Mouse (Mus musculus) stomach, embryonic 15.5 days (tissue): ENCODE measurements at regions not wholly inside any gene's neighbourhood (a gene's known extent, or its start where the extent isn't known, plus 50 kb on each side); places are given as distances from the start of the nearest gene placed in this dataset.

Experiments
- ATAC-seq: fragments of 200-750 bp; cut with Nextera tagmentation; 2 replicates; pipeline ENCODE4 v1.8.0; 2017; ENCODE audit warnings: low read depth, moderate number of reproducible peaks, moderate TSS enrichment; ENCODE audit not compliant: insufficient read depth, low FRiP score
- H3K27ac ChIP-seq: fragments of 300-500 bp; sonication (generic); 2 replicates; pipeline ENCODE4 v1.5.1; 2015; ENCODE audit warnings: mild to moderate bottlenecking, inconsistent platforms
- H3K27me3 ChIP-seq: fragments of 300-500 bp; sonication (generic); replicated peaks from 2 replicates; pipeline ENCODE4 v1.6.1; 2015; ENCODE audit warnings: inconsistent platforms
- H3K36me3 ChIP-seq: fragments of 300-500 bp; sonication (generic); 2 replicates; pipeline ENCODE4 v1.6.1; 2015; ENCODE audit warnings: inconsistent platforms
- H3K4me1 ChIP-seq: fragments of 300-500 bp; sonication (generic); 2 replicates; pipeline ENCODE4 v1.6.1; 2015; ENCODE audit warnings: inconsistent platforms
- H3K4me2 ChIP-seq: fragments of 300-500 bp; sonication (generic); 2 replicates; pipeline ENCODE4 v1.6.1; 2015; ENCODE audit warnings: mild to moderate bottlenecking, inconsistent platforms
- H3K4me3 ChIP-seq: fragments of 300-500 bp; sonication (generic); replicated peaks from 2 replicates; pipeline ENCODE4 v1.5.1; 2015; ENCODE audit warnings: inconsistent platforms
- H3K9ac ChIP-seq: fragments of 300-500 bp; sonication (generic); 2 replicates; pipeline ENCODE4 v1.6.1; 2015; ENCODE audit warnings: inconsistent platforms
- H3K9me3 ChIP-seq: fragments of 300-500 bp; sonication (generic); 2 replicates; pipeline ENCODE4 v1.6.1; 2016; ENCODE audit warnings: inconsistent platforms
- WGBS: fragments of 180-500 bp; shearing (Covaris S2); methylation state at CpG from one replicate; pipeline ENCODE4 v1.1.7; 2015; 5-methylcytosine and 5-hydroxymethylcytosine counted together

DNA sequence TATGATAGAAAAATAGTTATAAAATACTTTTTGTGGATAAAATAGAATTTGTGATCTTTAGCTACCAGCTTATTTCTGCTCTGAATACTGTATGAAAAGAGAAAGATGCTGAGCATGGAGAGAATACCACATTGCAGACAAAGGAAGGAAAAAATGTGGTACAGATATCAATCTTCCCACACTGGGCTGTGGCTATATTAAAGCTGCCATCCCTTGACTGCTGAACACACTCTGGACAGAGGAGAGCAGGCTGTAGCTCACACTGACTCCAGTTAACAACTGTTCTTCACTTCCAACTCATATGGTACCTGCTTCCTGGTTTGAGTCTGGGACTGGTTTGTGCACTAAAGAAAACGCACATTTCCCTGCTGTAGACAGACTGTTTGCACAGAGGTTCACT, 76.7 kb upstream of the Try4 start:
- Histone ChIP-seq H3K4me1 (no peaks in the 10 kb centered on the region), H3K27me3 (no peaks in the 10 kb centered on the region), H3K9ac (no peak overlapping the region), H3K27ac (no peak overlapping the region), H3K36me3 (no peaks in the 10 kb centered on the region), H3K9me3 (no peaks in the 10 kb centered on the region), H3K4me3 (no peak overlapping the region), H3K4me2 (no peak overlapping the region)
- no peak for ATAC-seq
- WGBS, result 56% methylated on average over 1 of the region's 1 CpGs

DNA sequence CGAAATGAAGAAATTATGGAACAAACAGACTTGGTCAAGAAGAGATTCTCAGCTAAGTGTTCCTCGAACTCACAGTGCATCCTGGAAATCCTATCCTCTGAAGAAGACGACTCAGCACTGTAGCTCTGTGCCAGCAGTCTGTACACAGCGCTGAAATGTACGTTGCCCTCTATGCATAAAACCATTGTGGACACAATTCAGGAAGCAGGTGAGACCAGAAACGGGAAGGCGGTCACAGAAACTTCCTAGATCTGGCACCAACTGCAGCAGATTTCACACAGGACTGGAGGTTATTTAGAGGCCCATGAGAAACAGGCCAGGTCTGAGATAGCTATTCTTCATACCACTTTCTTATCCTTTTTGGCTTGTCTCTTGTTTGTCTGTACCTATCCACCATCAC, 83.7 kb upstream of the Try4 start:
- Histone ChIP-seq H3K4me3 (no peak overlapping the region), H3K4me1 (no peaks in the 10 kb centered on the region), H3K9me3 (no peaks in the 10 kb centered on the region), H3K27me3 (no peaks in the 10 kb centered on the region), H3K27ac (no peak overlapping the region), H3K9ac (no peak overlapping the region), H3K36me3 (no peaks in the 10 kb centered on the region), H3K4me2 (no peak overlapping the region)
- 78% methylated on average over 7 of the region's 7 CpGs for WGBS
- ATAC-seq, result no peak

DNA sequence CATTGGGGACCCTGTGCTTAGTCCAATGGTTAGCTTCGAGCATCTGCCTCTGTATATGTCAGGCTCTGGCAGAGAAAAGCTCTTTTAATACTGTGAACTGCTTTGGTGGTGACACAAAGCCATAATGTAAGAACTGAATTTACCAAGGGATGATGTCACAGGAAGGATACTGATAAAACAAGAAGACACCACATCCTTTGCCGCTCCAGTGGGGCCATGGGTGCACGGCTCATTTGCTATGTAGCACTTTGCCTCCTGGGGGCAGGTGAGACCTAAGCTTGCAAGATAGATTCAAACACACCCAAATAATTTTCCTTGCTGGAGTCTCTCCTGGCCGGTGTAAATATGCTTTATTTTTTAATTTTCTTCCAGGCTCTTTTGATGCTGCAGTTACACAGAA, 86.2 kb upstream of the Try4 start:
- WGBS, result 84% methylated on average over 4 of the region's 4 CpGs
- ATAC-seq, result no peak
- H3K27ac ChIP-seq, result no peak overlapping the region

DNA sequence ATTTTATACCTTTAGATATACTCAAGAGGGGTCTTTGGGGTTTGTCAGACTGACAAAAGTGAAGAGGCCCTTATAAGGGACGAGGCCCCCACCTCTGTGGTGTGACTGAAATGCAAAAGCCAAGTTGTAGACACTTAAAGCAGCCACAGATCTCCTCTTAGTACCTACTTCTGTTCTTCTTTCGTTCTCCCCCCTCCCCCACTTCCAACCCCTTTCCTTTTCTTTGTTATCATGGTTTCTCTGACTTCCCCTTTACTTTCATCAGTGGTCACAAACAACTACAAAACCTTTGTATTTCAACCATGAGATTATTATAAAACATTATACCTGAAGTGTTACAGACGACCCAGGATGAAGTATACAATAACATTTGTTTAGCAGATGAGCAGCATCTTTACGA, 96.2 kb upstream of the Try4 start:
- no peaks in the 10 kb centered on the region for H3K27me3 ChIP-seq
- no peak for ATAC-seq
- WGBS, result 62% methylated on average over 4 of the region's 4 CpGs

More for the DNA sequence above, 86.2 kb upstream of the Try4 start:
- Histone ChIP-seq H3K9ac (no peak overlapping the region), H3K36me3 (no peaks in the 10 kb centered on the region), H3K9me3 (no peaks in the 10 kb centered on the region), H3K27me3 (no peaks in the 10 kb centered on the region), H3K4me2 (no peak overlapping the region), H3K4me1 (no peaks in the 10 kb centered on the region), H3K4me3 (no peak overlapping the region)

DNA sequence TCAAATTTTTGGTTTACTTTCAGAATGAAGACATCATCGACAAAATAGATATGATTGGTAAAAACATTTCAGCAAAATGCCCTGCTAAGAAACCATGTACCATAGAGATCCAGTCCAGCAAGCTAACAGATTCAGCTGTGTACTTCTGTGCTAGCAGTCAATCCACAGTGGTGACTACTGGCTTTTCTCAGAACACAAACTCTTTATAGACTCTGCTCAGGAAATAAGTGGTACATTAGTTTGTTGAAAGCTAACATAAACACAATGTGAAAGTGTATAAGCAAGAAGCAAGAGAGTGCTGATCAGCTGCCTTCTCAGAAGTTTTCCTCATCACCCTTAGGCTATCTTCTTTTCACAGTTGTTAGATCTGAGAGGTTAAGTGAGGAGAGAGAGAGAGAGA, 99.2 kb upstream of the Try4 start:
- no peaks in the 10 kb centered on the region for H3K27me3 ChIP-seq
- H3K27ac ChIP-seq, result no peak overlapping the region
- ATAC-seq, result no peak
- no peak overlapping the region for H3K4me3 ChIP-seq
- no peaks in the 10 kb centered on the region for H3K36me3 ChIP-seq
- H3K4me2 ChIP-seq, result no peak overlapping the region
- no peak overlapping the region for H3K9ac ChIP-seq
- no peaks in the 10 kb centered on the region for H3K4me1 ChIP-seq
- 88% methylated on average over 1 of the region's 1 CpGs for WGBS
- no peaks in the 10 kb centered on the region for H3K9me3 ChIP-seq

More for the DNA sequence above, 96.2 kb upstream of the Try4 start:
- no peaks in the 10 kb centered on the region for H3K4me1 ChIP-seq
- no peaks in the 10 kb centered on the region for H3K9me3 ChIP-seq
- H3K27ac ChIP-seq, result no peak overlapping the region
- no peak overlapping the region for H3K4me2 ChIP-seq
- H3K36me3 ChIP-seq, result no peaks in the 10 kb centered on the region
- H3K4me3 ChIP-seq, result no peak overlapping the region
- no peak overlapping the region for H3K9ac ChIP-seq

DNA sequence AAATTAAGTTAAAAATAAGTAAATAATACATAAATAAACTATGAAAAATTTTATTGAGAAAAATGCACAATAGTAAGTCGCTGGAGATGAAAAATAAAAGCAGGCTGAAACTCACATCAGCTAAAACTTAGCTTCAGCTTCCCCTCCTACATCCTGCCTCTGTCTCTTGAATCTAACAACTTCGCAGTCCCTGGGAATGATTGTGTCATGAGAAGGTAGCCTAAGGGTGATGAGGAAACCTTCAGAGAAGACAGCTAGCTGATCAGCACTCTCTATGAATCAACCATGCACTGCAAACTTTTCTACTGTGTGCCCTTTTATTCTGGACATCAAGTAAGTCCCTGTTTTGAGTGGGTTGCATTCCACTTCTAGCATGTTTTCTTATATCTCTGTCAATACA, 99.8 kb upstream of the Try4 start:
- H3K4me3 ChIP-seq, result no peak overlapping the region
- H3K27ac ChIP-seq, result no peak overlapping the region
- H3K9ac ChIP-seq, result no peak overlapping the region
- no peaks in the 10 kb centered on the region for H3K27me3 ChIP-seq
- no peak for ATAC-seq
- 74% methylated on average over 2 of the region's 2 CpGs for WGBS
- no peak overlapping the region for H3K4me2 ChIP-seq
- no peaks in the 10 kb centered on the region for H3K4me1 ChIP-seq
- no peaks in the 10 kb centered on the region for H3K9me3 ChIP-seq
- no peaks in the 10 kb centered on the region for H3K36me3 ChIP-seq

DNA sequence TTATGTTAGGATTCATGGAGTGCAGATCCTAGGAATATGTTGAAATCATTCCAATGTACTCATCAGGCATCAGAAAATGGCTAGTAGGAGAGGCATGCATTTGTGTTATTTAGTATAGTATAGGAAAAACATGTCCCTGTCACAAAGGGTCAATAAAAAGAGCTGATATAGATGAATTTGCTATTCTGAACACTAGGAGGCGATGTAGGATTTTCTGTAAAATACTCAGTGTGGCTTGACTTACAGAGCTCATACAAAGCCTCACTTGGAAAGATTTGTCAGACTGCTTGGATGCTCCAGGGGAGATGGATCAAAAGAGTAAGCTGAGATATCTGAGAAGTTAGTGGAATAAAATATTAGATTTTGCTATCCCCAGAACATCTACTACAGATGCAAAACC, 107.6 kb upstream of the Try4 start:
- no peak for ATAC-seq
- H3K27me3 ChIP-seq, result no peaks in the 10 kb centered on the region
- WGBS, result 45% methylated on average over 1 of the region's 1 CpGs

DNA sequence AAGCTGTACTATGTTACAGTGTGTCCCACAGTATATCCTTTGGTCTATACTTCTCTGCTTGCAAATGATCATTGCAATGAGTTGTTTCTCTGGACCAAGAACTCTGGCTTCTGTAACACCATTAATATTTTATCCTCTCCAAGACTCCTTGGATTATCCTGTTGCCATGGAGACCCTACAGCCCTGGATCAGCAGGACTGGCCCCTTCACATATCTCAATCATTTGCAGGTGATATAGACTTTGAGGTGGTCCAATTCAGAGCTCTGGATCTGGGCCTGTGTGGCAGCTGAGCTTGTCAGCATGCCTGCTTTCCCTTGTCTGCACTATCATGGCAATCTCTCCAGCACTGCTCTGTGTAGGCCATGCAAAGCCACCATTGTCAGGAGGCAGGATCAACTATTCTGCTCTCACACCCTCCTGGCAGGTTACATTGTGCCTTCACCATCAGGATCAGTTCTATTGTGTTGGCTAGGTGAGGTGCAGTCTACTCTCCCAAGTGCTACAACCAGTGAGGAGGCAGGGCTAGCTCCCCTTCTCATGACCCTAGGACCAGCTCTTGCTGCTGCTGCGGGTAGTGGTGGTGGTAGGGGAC, 110.2 kb upstream of the Try4 start:
- Histone ChIP-seq H3K9me3 (no peaks in the 10 kb centered on the region), H3K4me1 (no peaks in the 10 kb centered on the region), H3K36me3 (no peaks in the 10 kb centered on the region), H3K4me2 (no peak overlapping the region), H3K9ac (no peak overlapping the region), H3K27me3 (no peaks in the 10 kb centered on the region), H3K4me3 (no peak overlapping the region), H3K27ac (no peak overlapping the region)
- no peak for ATAC-seq
- WGBS, result 58% methylated on average over 1 of the region's 1 CpGs

More for the DNA sequence above, 107.6 kb upstream of the Try4 start:
- H3K4me1 ChIP-seq, result no peaks in the 10 kb centered on the region
- H3K9ac ChIP-seq, result no peak overlapping the region
- H3K9me3 ChIP-seq, result no peaks in the 10 kb centered on the region
- no peaks in the 10 kb centered on the region for H3K36me3 ChIP-seq
- H3K27ac ChIP-seq, result no peak overlapping the region
- no peak overlapping the region for H3K4me3 ChIP-seq
- H3K4me2 ChIP-seq, result no peak overlapping the region

DNA sequence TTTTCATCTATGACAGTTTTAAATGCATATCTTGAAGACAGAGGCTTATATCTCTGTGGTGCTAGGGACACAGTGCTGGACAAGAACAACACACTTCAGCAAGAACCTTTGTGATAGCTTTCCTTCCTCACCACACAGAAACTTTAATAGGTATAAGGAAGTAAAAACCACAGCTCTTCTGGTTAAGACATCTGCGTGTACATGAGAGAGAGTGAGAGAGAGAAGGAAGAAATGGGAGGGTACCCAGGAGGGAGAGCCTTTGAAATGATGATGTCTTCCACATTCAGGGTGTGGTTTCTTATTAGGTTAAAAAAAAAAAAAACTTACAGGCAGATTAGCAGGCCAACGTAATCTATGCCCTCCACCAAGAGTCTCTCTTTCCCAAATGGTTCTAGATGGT, 113.2 kb upstream of the Try4 start:
- Histone ChIP-seq H3K4me3 (no peak overlapping the region), H3K9me3 (no peaks in the 10 kb centered on the region), H3K27me3 (no peaks in the 10 kb centered on the region), H3K36me3 (no peaks in the 10 kb centered on the region), H3K27ac (no peak overlapping the region), H3K9ac (no peak overlapping the region), H3K4me1 (no peaks in the 10 kb centered on the region), H3K4me2 (no peak overlapping the region)
- WGBS, result 47% methylated on average over 2 of the region's 2 CpGs
- no peak for ATAC-seq

DNA sequence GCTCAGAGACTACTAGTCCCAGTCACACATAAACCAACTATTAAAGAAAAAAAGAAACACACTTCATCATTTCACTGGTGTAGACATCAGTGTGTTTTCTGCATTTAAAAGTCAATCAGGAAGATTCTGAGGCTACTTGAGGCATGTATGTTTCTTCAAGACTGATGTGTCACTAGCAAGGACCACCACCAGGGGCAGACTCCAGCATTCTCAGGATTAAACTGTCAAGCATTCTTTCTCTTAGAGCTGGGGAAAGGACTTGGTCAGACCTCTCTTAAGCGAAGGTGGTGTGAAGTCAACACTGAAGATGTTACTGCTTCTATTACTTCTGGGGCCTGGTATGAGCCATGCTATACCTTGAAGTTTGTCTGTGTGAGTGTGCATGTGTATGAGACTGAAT, 114.1 kb upstream of the Try4 start:
- no peak for ATAC-seq
- H3K4me1 ChIP-seq, result no peaks in the 10 kb centered on the region
- no peaks in the 10 kb centered on the region for H3K36me3 ChIP-seq
- H3K27me3 ChIP-seq, result no peaks in the 10 kb centered on the region
- H3K4me2 ChIP-seq, result no peak overlapping the region
- no peaks in the 10 kb centered on the region for H3K9me3 ChIP-seq
- H3K9ac ChIP-seq, result no peak overlapping the region
- H3K4me3 ChIP-seq, result no peak overlapping the region
- WGBS, result 56% methylated on average over 1 of the region's 1 CpGs
- no peak overlapping the region for H3K27ac ChIP-seq

DNA sequence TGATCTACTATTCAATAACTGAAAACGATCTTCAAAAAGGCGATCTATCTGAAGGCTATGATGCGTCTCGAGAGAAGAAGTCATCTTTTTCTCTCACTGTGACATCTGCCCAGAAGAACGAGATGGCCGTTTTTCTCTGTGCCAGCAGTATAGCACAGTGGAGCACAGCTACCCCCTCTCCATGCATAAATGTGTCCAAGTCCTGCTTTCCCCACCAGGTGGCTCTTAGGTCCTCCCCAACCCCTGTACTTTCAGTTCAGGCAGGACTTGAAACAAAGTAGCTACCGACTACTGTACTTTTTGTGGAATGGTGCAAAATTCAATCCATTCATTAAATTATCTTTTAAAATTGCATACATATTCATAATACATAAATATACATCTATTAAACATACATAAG, 123.2 kb upstream of the Try4 start:
- no peaks in the 10 kb centered on the region for H3K27me3 ChIP-seq
- no peaks in the 10 kb centered on the region for H3K36me3 ChIP-seq
- ATAC-seq, result no peak
- no peak overlapping the region for H3K4me3 ChIP-seq
- 76% methylated on average over 7 of the region's 7 CpGs for WGBS
- H3K9me3 ChIP-seq, result no peaks in the 10 kb centered on the region
- H3K4me1 ChIP-seq, result no peaks in the 10 kb centered on the region
- H3K27ac ChIP-seq, result no peak overlapping the region
- H3K4me2 ChIP-seq, result no peak overlapping the region
- no peak overlapping the region for H3K9ac ChIP-seq

DNA sequence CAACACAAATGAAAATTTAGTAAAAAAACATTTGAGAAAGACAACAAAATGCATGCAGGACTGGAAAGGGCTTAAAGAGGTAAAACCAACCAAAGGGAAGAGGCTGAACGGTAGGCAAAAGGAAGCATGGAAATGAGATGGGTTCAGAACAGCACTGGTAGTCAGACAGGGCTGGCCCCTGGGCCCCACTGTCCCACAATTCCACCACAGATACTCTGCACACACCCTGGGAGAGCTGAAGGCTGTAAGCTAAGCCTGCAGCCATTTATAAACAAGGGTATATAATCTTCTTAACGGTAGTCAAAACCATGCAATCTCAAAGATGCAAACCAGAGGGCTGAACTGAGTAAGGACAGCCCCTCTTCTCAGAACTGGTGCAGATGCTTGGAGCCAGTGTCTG, 124.0 kb upstream of the Try4 start:
- Histone ChIP-seq H3K27ac (no peak overlapping the region), H3K9me3 (no peaks in the 10 kb centered on the region), H3K36me3 (no peaks in the 10 kb centered on the region), H3K4me3 (no peak overlapping the region), H3K4me1 (no peaks in the 10 kb centered on the region), H3K9ac (no peak overlapping the region), H3K4me2 (no peak overlapping the region), H3K27me3 (no peaks in the 10 kb centered on the region)
- no peak for ATAC-seq
- WGBS, result 81% methylated on average over 2 of the region's 2 CpGs

DNA sequence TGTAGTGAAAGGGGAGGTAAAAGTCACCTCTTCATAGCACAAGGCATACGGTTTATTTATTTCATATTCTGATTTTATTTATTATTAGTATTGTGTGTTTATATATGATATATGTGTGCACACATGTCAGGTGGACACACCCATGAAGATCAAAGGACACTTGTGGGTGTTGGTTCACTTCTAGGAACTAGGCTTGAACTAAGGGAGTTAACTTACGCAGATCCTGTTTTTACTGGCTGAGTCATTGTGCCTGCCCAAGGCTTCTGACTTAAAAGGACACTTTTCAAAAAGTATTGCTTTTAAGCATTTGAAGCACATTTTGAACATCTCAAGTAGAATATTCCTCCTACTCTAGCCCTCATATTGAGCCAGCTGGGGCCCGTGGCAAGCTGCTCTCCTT, 124.9 kb upstream of the Try4 start:
- Histone ChIP-seq H3K9me3 (no peaks in the 10 kb centered on the region), H3K27ac (no peak overlapping the region), H3K4me3 (no peak overlapping the region), H3K9ac (no peak overlapping the region), H3K36me3 (no peaks in the 10 kb centered on the region), H3K4me2 (no peak overlapping the region), H3K4me1 (no peaks in the 10 kb centered on the region), H3K27me3 (no peaks in the 10 kb centered on the region)
- 73% methylated on average over 3 of the region's 3 CpGs for WGBS
- ATAC-seq, result no peak
